Mouse (Mus musculus) neural tube, embryonic 11.5 days (tissue): Measurements from ENCODE around the gene Olfr448. TPM values are rescaled to one million over a fixed set of nuclear protein-coding genes. Genes with fewer than 3 reads are reported as not detected.

Source experiments
- ATAC-seq: fragments of 200-750 bp; cut with Nextera tagmentation; 2 replicates; pipeline ENCODE4 v1.8.0; 2017; ENCODE audit warnings: moderate number of reproducible peaks, mild to moderate bottlenecking, moderate TSS enrichment, moderate library complexity; ENCODE audit not compliant: insufficient read depth, low FRiP score, low TSS enrichment
- DNase-seq: peaks from one replicate; pipeline ENCODE4 v3.0.0-alpha.2; 2015; ENCODE audit warnings: low spot score
- H3K27ac ChIP-seq: fragments of 300-500 bp; sonication (generic); 2 replicates; pipeline ENCODE4 v1.5.1; 2014; ENCODE audit warnings: low read depth, mild to moderate bottlenecking, low read length
- H3K27me3 ChIP-seq: fragments of 300-500 bp; sonication (generic); 2 replicates; pipeline ENCODE4 v1.6.1; 2014; ENCODE audit warnings: mild to moderate bottlenecking, low read length, mixed read lengths; ENCODE audit not compliant: control insufficient read depth, insufficient read depth
- H3K36me3 ChIP-seq: fragments of 300-500 bp; sonication (generic); 2 replicates; pipeline ENCODE4 v1.6.1; 2014; ENCODE audit warnings: mild to moderate bottlenecking, low read length, moderate library complexity, mixed read lengths; ENCODE audit not compliant: control insufficient read depth, insufficient read depth
- H3K4me1 ChIP-seq: fragments of 300-500 bp; sonication (generic); 2 replicates; pipeline ENCODE4 v1.6.1; 2014; ENCODE audit warnings: low read length, mixed read lengths; ENCODE audit not compliant: control insufficient read depth, insufficient read depth
- H3K4me2 ChIP-seq: fragments of 300-500 bp; sonication (generic); 2 replicates; pipeline ENCODE4 v1.6.1; 2014; ENCODE audit warnings: low read depth, mild to moderate bottlenecking, moderate library complexity
- H3K4me3 ChIP-seq: fragments of 300-500 bp; sonication (generic); 2 replicates; pipeline ENCODE4 v1.5.1; 2014; ENCODE audit warnings: low read depth, low read length
- H3K9ac ChIP-seq: fragments of 300-500 bp; sonication (generic); 2 replicates; pipeline ENCODE4 v1.6.1; 2014; ENCODE audit warnings: mild to moderate bottlenecking, low read length
- H3K9me3 ChIP-seq: fragments of 300-500 bp; sonication (generic); 2 replicates; pipeline ENCODE4 v1.6.1; 2016; ENCODE audit warnings: low read length; ENCODE audit not compliant: control insufficient read depth
- WGBS: fragments of 180-500 bp; shearing (Covaris S2); extraction: QIAGEN DNeasy Blood & Tissue Kit; methylation state at CpG from one replicate; pipeline ENCODE4 v1.1.7; 2014; 5-methylcytosine and 5-hydroxymethylcytosine counted together
- polyA plus RNA-seq: library from polyadenylated mRNA; unstranded; fragments of >200 nt; fragmentation: Nextera tagmentation; extraction: Ambion mirVana; gene quantifications from 2 replicates; pipeline ENCODE4 v1.2.1, GENCODE M21; 2014

The Olfr448 gene
- not detected in 2 replicates for polyA plus RNA-seq

DNA sequence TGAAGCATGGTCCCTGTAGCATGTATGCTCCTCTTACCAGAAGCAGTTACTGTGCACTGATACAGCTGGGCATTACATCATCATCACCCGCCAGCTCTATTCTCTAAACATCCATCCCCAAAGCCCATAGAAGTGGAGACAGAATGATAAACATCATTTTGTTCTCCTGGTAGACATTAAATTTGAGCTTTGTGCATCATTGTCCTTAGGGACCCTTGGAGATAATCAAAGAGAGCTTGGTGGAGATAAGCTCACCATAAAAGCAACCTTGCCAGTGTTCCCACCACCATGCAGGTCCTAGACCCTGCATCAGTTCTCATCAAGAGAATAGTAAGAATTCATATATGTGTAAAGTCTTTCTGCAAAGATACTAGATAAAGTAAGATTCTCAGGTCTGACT is at the start of gene Olfr448:
Gene Olfr448, plus strand, starts transcription at position 301 of the 400 bp plus-strand sequence.
- H3K4me1 ChIP-seq: no peaks in the 10 kb centered on the region
- no peaks in the 10 kb centered on the region for H3K27me3 ChIP-seq
- H3K9ac ChIP-seq: no peak within 1 kb of the TSS
- no peak within 1 kb of the TSS for H3K27ac ChIP-seq
- DNase-seq (no peak), ATAC-seq (no peak)
- no peak within 1 kb of the TSS for H3K4me3 ChIP-seq
- H3K9me3 ChIP-seq: no peaks in the 10 kb centered on the region
- WGBS: 88% methylated on average over 1 of the region's 1 CpGs
- no peak within 1 kb of the TSS for H3K4me2 ChIP-seq
- no peaks in the 10 kb centered on the region for H3K36me3 ChIP-seq

DNA sequence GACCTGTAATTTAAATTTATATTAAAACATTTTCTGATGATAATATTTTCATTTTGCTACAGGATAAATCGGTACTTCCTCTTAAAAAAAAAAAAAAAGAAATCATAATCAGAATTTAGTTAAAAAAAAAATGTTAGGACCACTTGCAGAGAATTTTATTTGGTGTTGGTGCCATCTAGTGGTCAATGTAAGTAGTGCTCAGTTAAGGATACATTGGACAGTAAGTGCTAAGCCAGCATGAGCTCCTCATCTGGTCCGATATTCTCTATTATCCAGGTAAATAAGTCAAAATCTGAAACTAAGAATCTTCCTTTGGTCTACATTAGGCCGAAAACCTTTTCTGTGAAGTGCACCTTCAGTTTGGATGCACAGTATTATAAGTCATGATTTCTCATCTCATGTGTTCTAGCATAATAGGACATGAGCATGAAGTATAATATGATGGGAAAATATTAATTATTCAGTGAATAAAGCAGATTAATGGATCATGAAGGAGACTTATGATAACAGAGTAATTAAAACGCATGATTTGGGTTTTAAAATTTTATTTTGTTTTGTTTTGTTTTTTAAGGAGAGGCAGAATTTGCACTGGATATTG is 29.9 kb upstream of the Olfr448 start:
- H3K9me3 ChIP-seq: no peaks in the 10 kb centered on the region
- no peak overlapping the region for H3K27ac ChIP-seq
- WGBS: 17% methylated on average over 4 of the region's 4 CpGs
- H3K9ac ChIP-seq: no peak overlapping the region
- H3K4me3 ChIP-seq: no peak overlapping the region
- ATAC-seq (peak; percentile 71; the same call in 1 of the 2 replicates), DNase-seq (no peak)
- no peaks in the 10 kb centered on the region for H3K27me3 ChIP-seq
- no peaks in the 10 kb centered on the region for H3K36me3 ChIP-seq
- no peaks in the 10 kb centered on the region for H3K4me1 ChIP-seq
- no peak overlapping the region for H3K4me2 ChIP-seq

DNA sequence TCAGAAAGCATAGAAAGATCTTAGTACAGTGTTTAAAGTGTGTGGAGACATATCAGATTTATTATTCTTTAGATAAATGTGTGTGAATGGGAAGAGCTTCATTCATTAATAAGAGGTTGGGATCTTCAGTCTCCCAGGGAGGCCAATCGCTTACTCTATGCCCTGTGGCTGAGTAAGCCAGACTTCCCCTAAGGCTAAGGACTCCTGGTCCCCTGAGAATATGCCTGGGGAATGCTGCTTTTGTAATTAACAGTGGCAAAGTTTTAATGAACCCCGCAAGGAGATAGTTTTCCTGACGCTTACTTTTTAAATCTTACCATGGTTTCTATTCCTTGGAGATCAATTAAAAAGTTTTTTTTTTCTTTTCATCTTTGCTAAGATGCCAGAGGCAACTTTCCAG is 20.5 kb upstream of the Olfr448 start:
- Histone ChIP-seq H3K4me1 (no peaks in the 10 kb centered on the region), H3K9ac (no peak overlapping the region), H3K36me3 (no peaks in the 10 kb centered on the region), H3K9me3 (no peaks in the 10 kb centered on the region), H3K27ac (no peak overlapping the region), H3K4me3 (no peak overlapping the region), H3K27me3 (no peaks in the 10 kb centered on the region), H3K4me2 (no peak overlapping the region)
- ATAC-seq: no peak
- DNase-seq: no peak
- WGBS: 91% methylated on average over 3 of the region's 3 CpGs

DNA sequence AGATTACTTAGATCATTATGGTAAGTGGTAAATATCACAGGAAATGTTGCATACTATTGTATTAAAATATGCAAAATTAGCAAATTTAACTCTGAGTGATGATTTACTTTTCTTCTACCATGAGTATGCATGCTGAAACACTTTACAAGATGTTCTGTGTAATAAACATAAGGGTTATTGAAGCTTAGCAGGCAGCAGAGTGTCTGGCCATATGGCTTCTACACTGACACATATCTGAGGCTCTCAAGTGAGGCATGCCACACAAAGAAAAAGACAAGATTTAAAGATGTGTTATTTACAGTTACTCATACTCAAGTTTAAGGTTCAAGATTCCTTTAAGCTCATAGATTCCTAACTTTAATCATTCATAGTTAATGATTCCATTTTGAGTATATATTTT is 13.9 kb upstream of the Olfr448 start:
- no peak for ATAC-seq
- H3K27me3 ChIP-seq: no peaks in the 10 kb centered on the region
- DNase-seq: no peak
- no peak overlapping the region for H3K27ac ChIP-seq
- no peaks in the 10 kb centered on the region for H3K4me1 ChIP-seq
- H3K4me2 ChIP-seq: no peak overlapping the region
- no peak overlapping the region for H3K4me3 ChIP-seq
- no peak overlapping the region for H3K9ac ChIP-seq
- no peaks in the 10 kb centered on the region for H3K9me3 ChIP-seq
- H3K36me3 ChIP-seq: no peaks in the 10 kb centered on the region

DNA sequence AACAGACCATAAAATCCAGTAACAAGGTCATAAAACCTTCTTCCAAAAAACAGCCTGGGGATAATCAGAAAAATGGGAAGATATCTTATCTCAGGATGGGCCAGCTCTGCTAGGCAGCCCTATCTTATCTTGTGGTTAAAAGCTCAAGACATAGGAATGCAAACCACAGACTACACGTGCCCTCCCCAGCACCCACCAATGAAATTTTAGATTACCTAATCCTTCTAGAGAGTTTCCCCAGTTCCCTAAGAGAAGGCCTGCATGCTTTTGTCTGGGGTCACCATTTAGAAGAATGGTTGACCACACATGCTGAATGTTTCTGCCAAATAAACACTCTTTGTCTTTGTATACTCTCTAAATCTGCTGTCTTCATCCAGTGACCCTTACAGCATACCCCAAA is 10.1 kb downstream of the Olfr448 start:
- H3K4me2 ChIP-seq: no peak overlapping the region
- no peak overlapping the region for H3K4me3 ChIP-seq
- H3K36me3 ChIP-seq: no peaks in the 10 kb centered on the region
- no peaks in the 10 kb centered on the region for H3K4me1 ChIP-seq
- H3K27me3 ChIP-seq: no peaks in the 10 kb centered on the region
- 56% methylated on average over 1 of the region's 1 CpGs for whole genome bisulfite sequencing
- no peak overlapping the region for H3K9ac ChIP-seq
- no peaks in the 10 kb centered on the region for H3K9me3 ChIP-seq
- ATAC-seq: no peak
- DNase-seq: no peak
- no peak overlapping the region for H3K27ac ChIP-seq

DNA sequence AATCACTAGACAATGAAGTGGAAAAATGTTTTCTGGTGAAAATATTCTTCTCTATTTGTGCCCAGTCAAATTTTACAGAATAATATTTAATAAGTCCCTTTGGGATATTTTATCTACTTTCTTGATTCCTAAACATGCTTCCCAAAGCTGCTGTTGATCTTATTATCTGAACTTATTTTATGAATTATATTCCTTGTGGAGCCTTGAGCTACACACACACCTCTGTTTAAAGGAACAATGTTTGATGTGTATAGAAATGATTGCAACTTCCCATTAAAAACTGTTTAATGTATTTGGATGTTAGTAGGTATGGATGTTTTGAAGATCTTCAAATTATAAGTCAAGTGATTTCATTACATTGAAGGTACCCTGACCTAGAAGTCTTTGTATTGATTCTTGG is 18.3 kb downstream of the Olfr448 start, which contains the start of gene Olfr447:
Gene Olfr447, plus strand, starts transcription at position 301 of the 400 bp plus-strand sequence.
- H3K9ac ChIP-seq: no peak within 1 kb of the TSS
- no peak for DNase-seq
- H3K4me2 ChIP-seq: no peak within 1 kb of the TSS
- no peaks in the 10 kb centered on the region for H3K27me3 ChIP-seq
- H3K27ac ChIP-seq: no peak within 1 kb of the TSS
- no peaks in the 10 kb centered on the region for H3K9me3 ChIP-seq
- no peaks in the 10 kb centered on the region for H3K4me1 ChIP-seq
- ATAC-seq: no peak
- H3K36me3 ChIP-seq: no peaks in the 10 kb centered on the region
- no peak within 1 kb of the TSS for H3K4me3 ChIP-seq

DNA sequence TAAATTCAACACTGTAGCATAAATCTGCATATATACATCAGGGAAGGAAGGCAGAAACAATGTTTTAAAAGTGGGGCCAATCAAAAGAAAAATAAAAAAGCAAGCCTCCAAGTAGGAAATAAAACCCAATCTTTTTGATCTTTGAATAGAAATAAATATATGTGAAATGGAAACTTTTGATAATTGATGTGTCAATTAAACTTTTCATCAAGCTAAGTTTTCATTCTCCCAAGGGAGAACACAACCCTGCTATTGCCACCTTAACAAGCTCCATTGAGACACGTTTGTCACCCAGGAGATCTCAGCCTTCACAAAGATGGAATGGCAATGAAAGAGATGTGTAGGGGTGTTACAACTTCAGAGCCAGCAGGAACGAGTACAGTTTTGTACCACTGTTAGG is 30.8 kb downstream of the Olfr448 start, which contains the start of gene Olfr446:
Gene Olfr446, plus strand, starts transcription at position 301 of the 400 bp plus-strand sequence.
- H3K9ac ChIP-seq: no peak within 1 kb of the TSS
- no peaks in the 10 kb centered on the region for H3K27me3 ChIP-seq
- H3K9me3 ChIP-seq: no peaks in the 10 kb centered on the region
- no peak within 1 kb of the TSS for H3K4me3 ChIP-seq
- H3K4me2 ChIP-seq: no peak within 1 kb of the TSS
- H3K4me1 ChIP-seq: no peaks in the 10 kb centered on the region
- no peaks in the 10 kb centered on the region for H3K36me3 ChIP-seq
- WGBS: 71% methylated on average over 2 of the region's 2 CpGs
- DNase-seq (no peak), ATAC-seq (no peak)
- no peak within 1 kb of the TSS for H3K27ac ChIP-seq

Other genes with a start within 250 kb of the Olfr448 start
- 1.6 and 1.8 TPM in 2 replicates for gene Tcaf2, start 245.2 kb upstream of the Olfr448 start, polyA plus RNA-seq
- gene Tcaf1, start 180.4 kb upstream of the Olfr448 start, polyA plus RNA-seq: 149 and 168 TPM in 2 replicates
- not detected in 2 replicates for gene Olfr453, start 151.1 kb upstream of the Olfr448 start, polyA plus RNA-seq
- gene Olfr38, start 134.0 kb upstream of the Olfr448 start, polyA plus RNA-seq: not detected in 2 replicates
- not detected in 2 replicates for gene Olfr452, start 105.3 kb upstream of the Olfr448 start, polyA plus RNA-seq
- gene Olfr450, start 78.5 kb upstream of the Olfr448 start, polyA plus RNA-seq: not detected in 2 replicates
- not detected in 2 replicates for gene Olfr449, start 56.1 kb upstream of the Olfr448 start, polyA plus RNA-seq
- not detected in 2 replicates for gene Olfr447, start 18.4 kb downstream of the Olfr448 start, polyA plus RNA-seq
- not detected in 2 replicates for gene Olfr446, start 30.9 kb downstream of the Olfr448 start, polyA plus RNA-seq
- gene Olfr444, start 58.6 kb downstream of the Olfr448 start, polyA plus RNA-seq: not detected in 2 replicates
- gene Olfr441, start 215.9 kb downstream of the Olfr448 start, polyA plus RNA-seq: not detected in 2 replicates